Mouse (Mus musculus) erythroblast, embryonic 14.5 days (primary cell): ENCODE data around the gene Cbfa2t2.

ENCODE experiments used
- GATA1 ChIP-seq: IDR thresholded peaks from 2 replicates; pipeline ENCODE4 v1.6.1; 2012; ENCODE audit warnings: low read length, inconsistent platforms, mixed read lengths
- TAL1 ChIP-seq: IDR thresholded peaks from 3 replicates; pipeline ENCODE4 v1.6.1; 2012; ENCODE audit warnings: low read length, inconsistent platforms, mixed read lengths

DNA sequence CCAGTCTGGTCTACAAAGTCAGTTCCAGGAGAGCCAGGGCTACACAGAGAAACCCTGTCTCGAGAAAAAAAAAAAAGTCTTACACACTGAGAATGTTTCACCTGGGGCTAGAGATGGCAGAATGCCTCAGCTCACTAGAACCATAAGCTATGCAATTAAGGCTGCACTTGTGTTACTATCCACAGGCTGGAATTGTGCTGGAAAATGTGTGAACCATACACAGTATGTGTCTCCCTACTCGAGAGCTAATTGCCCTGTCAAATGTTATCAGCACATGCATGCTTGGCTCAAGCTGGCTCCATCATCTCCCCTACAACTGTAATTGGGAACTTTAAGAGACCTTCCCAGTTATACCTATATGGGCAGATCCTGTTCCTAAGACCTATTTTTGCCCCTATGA is 114.7 kb downstream of the Cbfa2t2 start:
- TF ChIP-seq TAL1 (no peak), GATA1 (no peak)
